In genomic region chr11:12384826-12385225, GRCm38 (mm10) we compare ENCODE assay signal across 11 mouse cellular contexts.
DNase-seq lines count a peak whose midpoint lies in the region; ATAC-seq and TF ChIP-seq lines count a peak whose summit lies in the region.
"Had no signal": no experiment of that assay in that cellular context is flagged by ENCODE, and none has a peak within 500 bp of the region (broad histone marks: within the 10 kb centered on the region; RNA-seq: fewer than 3 reads in every experiment).

No protein-coding gene starts in this region.

- TF ChIP-seq POLR2A in lung, adult 2 months (IDR thresholded peaks at IDR 0.05; ENCODE audit: borderline replicate concordance, extremely low read depth, low read depth, low read length): no peak

- TF ChIP-seq CTCF in lung, adult 2 months (IDR thresholded peaks at IDR 0.05; ENCODE audit: insufficient read depth, low read length): no peak

- DNase-seq in forebrain, embryonic 11.5 days (ENCODE audit: low spot score): no peak
- no peak for DNase-seq in lung, adult 2 months
- peak; percentile 42 to 65 for DNase-seq in heart, postnatal 10 days
- DNase-seq in right cerebral cortex, postnatal 4 days: peak; percentile 52
- no peak for DNase-seq in spleen, postnatal 10 days (ENCODE audit: low spot score in 2 of 2)
- DNase-seq in yolk sac, embryonic 10.5 days (ENCODE audit: low spot score): no peak

- ATAC-seq in forebrain, embryonic 15.5 days (replicated peaks): peak; percentile 77
- no peak for ATAC-seq in forebrain, embryonic 11.5 days (replicated peaks; ENCODE audit: low FRiP score)
- ATAC-seq in lung, embryonic 16.5 days (ENCODE audit: low read depth): peak; percentile 89

- H3K4me1 ChIP-seq in forebrain, embryonic 15.5 days: peaks cover 10% of the 10 kb centered on the region
- 0 out of 2 replicates have a peak, but pooled peaks cover 2% of the 10 kb centered on the region for H3K4me1 ChIP-seq in forebrain, embryonic 11.5 days (replicated peaks; ENCODE audit: control insufficient read depth, insufficient read depth, low read length)
- peaks cover 5% of the 10 kb centered on the region; the same call in 1 of the 2 replicates for H3K4me1 ChIP-seq in lung, embryonic 16.5 days (replicated peaks; ENCODE audit: control insufficient read depth, insufficient read depth, low read length)
- no peaks in the 10 kb centered on the region for H3K4me1 ChIP-seq in lung, adult 2 months (ENCODE audit: control insufficient read depth, insufficient read depth, low read length)
- H3K4me1 ChIP-seq: midbrain, embryonic 12.5 days had no signal

- no peaks in the 10 kb centered on the region for H3K36me3 ChIP-seq in forebrain, embryonic 15.5 days
- H3K36me3 ChIP-seq in forebrain, embryonic 11.5 days (ENCODE audit: control insufficient read depth, insufficient read depth, low read length): no peaks in the 10 kb centered on the region
- H3K36me3 ChIP-seq in lung, embryonic 16.5 days (ENCODE audit: control insufficient read depth, insufficient read depth, low read length): no peaks in the 10 kb centered on the region
- H3K36me3 ChIP-seq: midbrain, embryonic 12.5 days had no signal

- no peak overlapping the region for H3K9ac ChIP-seq in forebrain, embryonic 15.5 days (replicated peaks)
- no peak overlapping the region for H3K9ac ChIP-seq in forebrain, embryonic 11.5 days (ENCODE audit: low read length)
- H3K9ac ChIP-seq in lung, embryonic 16.5 days (ENCODE audit: low read length): no peak overlapping the region
- H3K9ac ChIP-seq: midbrain, embryonic 12.5 days had no signal

- intact Hi-C loops in heart, postnatal 10 days (cut with DNase I): no loop called here

- H3K4me3 ChIP-seq in forebrain, embryonic 15.5 days: no peak overlapping the region
- no peak overlapping the region for H3K4me3 ChIP-seq in forebrain, embryonic 11.5 days (ENCODE audit: low read depth, low read length)
- H3K4me3 ChIP-seq in lung, embryonic 16.5 days (ENCODE audit: low read length): no peak overlapping the region
- H3K4me3 ChIP-seq in lung, adult 2 months (replicated peaks; ENCODE audit: extremely low read depth, low read depth, low read length): no peak overlapping the region
- H3K4me3 ChIP-seq: midbrain, embryonic 12.5 days had no signal

- WGBS in forebrain, embryonic 15.5 days: 29% methylated on average over 2 of the region's 2 CpGs
- 81% methylated on average over 2 of the region's 2 CpGs for WGBS in forebrain, embryonic 11.5 days
- 49% methylated on average over 2 of the region's 2 CpGs for WGBS in lung, embryonic 16.5 days
- WGBS in lung, adult 2 months: 40% methylated on average over 2 of the region's 2 CpGs

- no peaks in the 10 kb centered on the region for H3K9me3 ChIP-seq in forebrain, embryonic 15.5 days
- no peaks in the 10 kb centered on the region for H3K9me3 ChIP-seq in forebrain, embryonic 11.5 days (ENCODE audit: control insufficient read depth, low read length)
- no peaks in the 10 kb centered on the region for H3K9me3 ChIP-seq in lung, embryonic 16.5 days (ENCODE audit: control insufficient read depth, low read length)
- H3K9me3 ChIP-seq: midbrain, embryonic 12.5 days had no signal

- H3K4me2 ChIP-seq in forebrain, embryonic 15.5 days (replicated peaks): no peak overlapping the region
- no peak overlapping the region for H3K4me2 ChIP-seq in forebrain, embryonic 11.5 days (ENCODE audit: low read depth, low read length, severe bottlenecking)
- no peak overlapping the region for H3K4me2 ChIP-seq in lung, embryonic 16.5 days (ENCODE audit: low read depth, low read length)
- H3K4me2 ChIP-seq: midbrain, embryonic 12.5 days had no signal

- no peaks in the 10 kb centered on the region for H3K27me3 ChIP-seq in forebrain, embryonic 15.5 days
- H3K27me3 ChIP-seq in forebrain, embryonic 11.5 days (ENCODE audit: control insufficient read depth, insufficient read depth, low read length): no peaks in the 10 kb centered on the region
- H3K27me3 ChIP-seq in lung, embryonic 16.5 days (ENCODE audit: control insufficient read depth, insufficient read depth, low read depth, low read length): no peaks in the 10 kb centered on the region
- H3K27me3 ChIP-seq: CH12.LX had no signal

- no peak overlapping the region for H3K27ac ChIP-seq in forebrain, embryonic 15.5 days (replicated peaks)
- H3K27ac ChIP-seq in forebrain, embryonic 11.5 days (ENCODE audit: low read depth, low read length): no peak overlapping the region
- peak overlapping the region; percentile 20; the same call in 1 of the 2 replicates for H3K27ac ChIP-seq in lung, embryonic 16.5 days (ENCODE audit: low read length)
- H3K27ac ChIP-seq: kidney, postnatal 0 days; midbrain, embryonic 12.5 days had no signal

Comparison
In these comparisons a context has a peak if more than half of its experiments do, and no peak if none do; other contexts are left out.
1. DNase-seq: peak in heart, postnatal 10 days (2 of 2) and right cerebral cortex, postnatal 4 days (single experiment); none in forebrain, embryonic 11.5 days (single experiment), lung, adult 2 months (single experiment), spleen, postnatal 10 days (0 of 2) and yolk sac, embryonic 10.5 days (single experiment).